Mouse (Mus musculus) urinary bladder, postnatal 4 days (tissue): ENCODE results near the gene Stat1.

Experiments
- DNase-seq, 2 experiments: peaks; one replicate each; pipeline ENCODE4 v3.0.0; 2021 to 2022; ENCODE audit warnings: low spot score in 2 of 2

Gene Stat1

DNA sequence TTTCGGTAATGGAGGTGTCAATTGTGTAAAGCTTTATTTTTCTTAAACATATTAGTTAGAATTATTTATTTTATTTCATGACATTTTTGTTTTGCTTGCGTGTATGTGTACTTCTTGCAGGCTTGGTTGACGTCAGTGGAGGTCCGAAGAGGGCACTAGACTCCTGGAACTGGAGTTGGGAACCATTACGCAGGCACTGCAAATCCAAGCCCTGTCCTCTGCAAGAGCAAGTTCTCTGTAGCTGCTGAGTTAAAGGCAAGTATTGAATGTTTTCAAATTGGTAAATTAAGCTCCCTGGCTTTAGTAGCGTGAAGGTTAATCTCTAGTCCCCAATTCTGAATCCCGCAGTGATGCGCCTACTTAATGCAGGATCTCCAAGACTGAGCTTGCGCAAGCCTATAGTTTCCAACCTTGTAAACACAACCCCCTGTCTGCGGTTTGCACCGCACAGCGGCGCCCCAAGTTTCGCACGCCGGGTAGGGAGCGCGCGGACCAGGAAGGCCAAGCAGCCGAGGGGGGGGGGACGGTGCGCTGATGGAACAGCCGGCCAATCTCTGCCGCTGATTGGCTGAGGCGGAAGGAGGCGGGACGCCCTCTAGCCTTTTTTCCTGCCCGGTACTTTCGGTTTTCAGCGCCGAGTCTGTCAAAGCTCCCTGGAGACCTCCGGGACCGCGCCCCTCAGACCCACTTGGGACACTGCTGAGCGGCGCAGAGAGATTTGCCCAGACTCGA, at the start of gene Stat1:
Gene Stat1, plus strand, starts transcription at position 581 of the 732 bp plus-strand sequence.
- peak; percentile 80 to 86 for DNase-seq

DNA sequence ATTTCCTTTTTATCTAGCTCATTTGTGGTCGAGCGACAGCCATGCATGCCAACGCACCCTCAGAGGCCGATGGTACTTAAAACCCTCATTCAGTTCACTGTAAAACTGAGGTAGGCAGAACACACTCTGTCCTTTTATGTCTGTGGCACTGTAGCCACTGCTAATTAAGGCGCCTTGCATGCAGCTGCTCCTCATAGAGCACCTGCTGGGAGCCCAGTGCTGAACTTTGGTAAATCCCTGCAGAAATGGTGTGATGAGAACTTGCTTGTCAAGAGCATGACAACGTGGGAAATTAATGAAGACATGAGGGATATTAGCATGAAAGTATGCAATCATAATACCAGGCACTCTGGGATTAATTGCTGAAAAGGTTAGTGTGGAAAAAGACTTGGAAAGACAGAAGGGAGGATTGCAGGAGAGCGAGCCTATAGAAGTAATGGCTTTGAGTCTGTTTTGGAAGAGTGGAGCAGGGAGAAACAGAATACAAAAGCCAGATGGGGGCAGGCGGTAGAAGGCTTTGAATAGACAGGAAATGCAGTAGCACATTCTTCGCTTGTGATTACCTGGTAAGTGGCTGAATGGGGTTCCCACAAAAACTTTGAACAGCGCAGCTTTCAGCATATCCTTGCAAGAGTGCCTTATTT, 39.4 kb upstream of the Stat1 start:
- DNase-seq, result no peak

DNA sequence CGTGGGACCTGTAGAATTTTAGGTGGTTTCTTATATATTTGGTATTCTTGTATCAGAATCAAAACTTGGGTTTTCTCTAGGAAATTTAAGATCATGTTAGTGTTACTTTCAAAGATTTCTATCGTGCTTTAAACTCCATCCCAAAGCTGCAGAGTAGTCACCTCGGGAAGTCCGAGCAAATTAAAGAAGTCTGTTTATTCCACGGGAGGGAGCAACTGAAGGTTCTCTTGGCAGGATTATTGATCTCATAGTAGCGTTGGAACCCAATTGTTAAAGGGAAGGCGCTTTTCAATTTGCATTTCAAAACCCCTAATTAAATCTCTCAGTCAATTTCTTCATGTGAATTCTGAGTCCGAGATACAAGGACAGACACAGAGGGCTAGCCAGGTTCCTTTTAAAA, 38.9 kb upstream of the Stat1 start:
- no peak for DNase-seq

DNA sequence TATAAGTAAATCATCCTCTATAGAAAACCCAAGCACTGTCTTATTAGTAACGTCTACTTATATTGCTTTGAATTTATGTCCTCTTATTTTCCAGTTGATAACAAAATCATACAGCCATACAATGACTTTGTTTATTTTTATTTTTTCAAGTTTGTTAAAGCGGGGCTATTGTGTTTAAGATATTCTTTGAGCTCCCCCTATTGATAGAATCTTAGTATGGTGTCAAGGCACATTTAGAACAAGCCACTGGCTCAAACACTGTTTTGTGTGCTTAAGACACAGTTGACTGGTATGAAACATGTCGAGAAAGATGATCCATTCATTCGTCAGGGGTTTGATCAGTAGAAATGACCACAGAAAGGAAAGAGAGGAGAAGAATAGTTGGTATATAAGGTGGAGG, 33.0 kb upstream of the Stat1 start:
- DNase-seq, result no peak

DNA sequence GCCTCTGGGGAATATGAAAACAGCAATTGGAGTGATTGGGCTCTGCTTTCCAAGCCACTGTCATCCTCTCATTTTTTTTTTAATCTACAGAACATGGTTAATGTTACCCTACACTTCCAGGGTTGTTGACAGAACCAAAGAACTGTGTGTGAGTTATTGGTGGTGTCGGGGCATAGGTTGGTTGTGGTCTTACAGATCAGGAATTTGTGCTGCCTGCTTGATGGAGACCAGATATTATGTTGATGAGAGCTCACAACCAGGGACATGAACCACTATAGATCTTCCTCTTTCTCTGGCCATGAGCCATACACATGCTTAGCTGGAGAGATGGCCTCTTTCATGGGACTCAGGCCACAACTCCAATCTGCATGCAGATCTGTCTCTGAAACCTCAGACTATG, 32.1 kb upstream of the Stat1 start:
- no peak for DNase-seq

DNA sequence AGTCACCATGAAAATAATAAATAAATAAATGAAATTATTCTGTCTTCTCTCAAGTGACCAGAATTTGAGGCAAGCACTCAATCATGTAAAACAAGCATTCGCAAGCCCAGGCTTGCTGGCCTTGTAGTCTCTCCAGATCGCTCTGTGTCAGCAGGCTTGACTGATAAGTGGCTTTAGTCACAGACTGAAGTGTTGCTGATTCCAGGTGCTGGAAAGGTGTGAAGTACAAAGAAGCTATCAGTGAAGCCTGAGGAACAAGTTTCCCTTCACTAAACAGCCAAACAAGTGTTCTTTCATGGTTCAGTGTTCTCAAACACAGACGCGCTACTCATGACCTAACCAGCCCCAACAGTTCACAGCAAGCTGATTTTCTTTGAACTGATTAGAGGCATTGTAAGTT, 30.6 kb upstream of the Stat1 start:
- DNase-seq, result no peak

DNA sequence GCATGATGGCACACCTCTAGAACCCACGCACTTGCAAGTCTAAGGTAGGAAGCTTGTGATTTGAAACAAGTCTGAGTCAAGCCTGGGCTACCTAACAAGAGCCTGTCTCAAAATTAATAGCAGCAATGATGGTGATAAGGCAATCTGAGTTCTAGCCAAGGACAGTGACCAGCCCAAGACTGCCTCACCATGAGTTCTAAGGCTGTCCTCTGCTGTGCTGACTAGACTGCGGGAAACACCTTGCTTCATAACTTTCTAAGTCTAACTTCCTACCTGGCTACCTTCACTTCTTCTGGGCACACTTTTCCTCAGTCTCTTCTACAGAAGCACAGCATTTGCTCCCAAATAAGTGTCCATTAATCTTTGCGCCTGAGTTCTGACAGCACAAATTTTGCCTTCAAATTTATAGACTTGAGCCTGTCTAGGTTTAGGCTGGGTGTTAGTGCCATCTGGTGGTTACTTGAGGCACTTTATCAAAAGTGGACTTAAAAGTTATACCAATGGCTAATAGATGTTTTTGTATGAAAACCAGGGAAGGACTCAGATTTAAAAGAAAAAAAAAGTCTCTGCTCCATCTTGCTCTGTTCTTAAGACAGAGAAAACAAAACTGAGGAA, 20.5 kb upstream of the Stat1 start:
- DNase-seq, result no peak

DNA sequence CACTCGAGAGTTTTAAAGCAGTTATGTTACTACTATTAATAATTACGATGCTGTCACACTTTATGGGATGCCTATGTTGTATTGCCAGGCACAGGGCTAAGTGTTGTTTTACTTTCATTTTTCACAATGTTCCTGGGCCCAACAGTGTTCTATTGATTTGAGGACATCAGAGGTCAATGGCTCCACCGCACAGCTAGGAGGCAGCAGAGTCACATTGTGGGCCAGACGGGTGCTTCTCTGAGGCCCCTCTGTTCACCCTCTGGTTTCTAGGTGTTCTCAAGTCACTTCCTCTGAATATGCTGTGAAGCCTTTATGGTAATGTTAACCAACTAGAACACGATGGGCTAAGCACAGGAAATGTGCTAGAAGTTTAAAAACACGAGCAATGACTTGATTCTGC, 18.7 kb upstream of the Stat1 start:
- DNase-seq, result no peak

DNA sequence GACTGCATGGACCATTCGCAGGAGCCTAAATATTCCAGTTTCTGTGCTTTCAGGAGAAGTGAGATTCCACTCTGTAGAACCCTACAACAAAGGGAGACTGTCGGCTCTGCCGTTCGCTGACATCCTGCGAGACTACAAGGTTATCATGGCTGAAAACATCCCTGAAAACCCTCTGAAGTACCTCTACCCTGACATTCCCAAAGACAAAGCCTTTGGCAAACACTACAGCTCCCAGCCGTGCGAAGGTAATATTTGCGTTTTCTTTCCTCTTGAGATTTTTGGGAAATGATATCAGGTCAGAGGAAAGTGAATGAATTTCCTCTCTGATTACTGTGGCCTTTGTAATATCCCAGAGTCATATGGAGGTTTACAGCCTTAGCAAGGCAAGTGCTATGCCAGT, 16.4 kb upstream of the Stat1 start:
- DNase-seq, result no peak

DNA sequence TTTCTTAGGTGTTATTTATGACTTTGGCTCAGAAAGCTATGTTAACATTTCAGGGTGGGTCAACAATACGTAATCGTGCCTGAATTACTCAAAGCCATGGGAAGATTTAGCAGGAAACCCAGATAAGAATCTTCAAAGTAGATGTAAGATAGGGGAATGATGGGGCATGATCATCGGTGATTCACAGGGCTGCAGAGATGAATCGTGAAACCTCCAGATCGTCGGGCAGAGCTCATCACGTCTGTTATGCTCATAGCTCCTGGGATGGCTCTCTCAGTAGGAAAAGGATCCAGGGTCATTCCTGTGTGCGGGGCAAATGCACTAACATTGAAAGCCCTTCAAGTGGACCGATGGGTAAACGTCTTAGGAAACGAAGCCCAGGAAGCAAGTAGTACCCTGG, 12.0 kb upstream of the Stat1 start:
- no peak for DNase-seq

DNA sequence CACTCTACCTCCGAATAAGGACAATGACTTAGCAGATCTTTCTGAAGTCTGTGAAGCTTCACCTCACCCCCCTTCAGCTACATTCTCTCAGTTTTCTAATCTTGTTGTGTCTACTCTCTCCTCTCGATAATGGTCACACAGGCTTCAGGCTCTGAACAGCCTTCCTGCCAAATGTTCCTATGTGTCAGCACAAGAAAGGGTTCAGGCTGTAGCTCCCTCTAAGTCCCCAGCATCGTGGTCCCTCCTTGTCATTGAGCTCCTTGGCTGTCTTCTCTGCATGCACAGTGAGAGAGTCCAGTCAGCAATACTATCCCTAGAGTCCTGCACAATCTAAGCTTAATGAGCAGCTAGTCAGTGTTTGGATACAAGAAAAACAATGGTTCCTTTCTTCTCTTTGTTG, 8.0 kb upstream of the Stat1 start:
- no peak for DNase-seq

DNA sequence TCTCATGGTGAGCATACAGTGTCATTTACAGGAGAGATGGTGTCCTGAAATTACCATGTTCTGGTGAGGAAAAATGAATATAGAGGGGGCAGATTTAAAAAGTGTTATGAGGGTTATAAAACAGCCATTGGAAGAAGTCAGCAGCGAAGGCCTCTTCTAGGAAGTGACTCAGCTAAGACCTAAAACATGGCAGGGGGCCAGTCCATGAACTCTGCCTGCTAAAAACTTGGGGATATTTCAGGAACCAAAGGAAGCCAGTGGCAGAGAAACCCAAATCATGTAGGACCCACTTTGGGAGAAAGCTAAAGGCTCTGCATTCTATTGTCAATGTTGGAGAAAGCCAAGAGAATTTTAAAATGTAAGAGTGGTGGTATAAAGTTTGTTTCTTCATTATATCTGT, 6.9 kb upstream of the Stat1 start:
- DNase-seq, result no peak

DNA sequence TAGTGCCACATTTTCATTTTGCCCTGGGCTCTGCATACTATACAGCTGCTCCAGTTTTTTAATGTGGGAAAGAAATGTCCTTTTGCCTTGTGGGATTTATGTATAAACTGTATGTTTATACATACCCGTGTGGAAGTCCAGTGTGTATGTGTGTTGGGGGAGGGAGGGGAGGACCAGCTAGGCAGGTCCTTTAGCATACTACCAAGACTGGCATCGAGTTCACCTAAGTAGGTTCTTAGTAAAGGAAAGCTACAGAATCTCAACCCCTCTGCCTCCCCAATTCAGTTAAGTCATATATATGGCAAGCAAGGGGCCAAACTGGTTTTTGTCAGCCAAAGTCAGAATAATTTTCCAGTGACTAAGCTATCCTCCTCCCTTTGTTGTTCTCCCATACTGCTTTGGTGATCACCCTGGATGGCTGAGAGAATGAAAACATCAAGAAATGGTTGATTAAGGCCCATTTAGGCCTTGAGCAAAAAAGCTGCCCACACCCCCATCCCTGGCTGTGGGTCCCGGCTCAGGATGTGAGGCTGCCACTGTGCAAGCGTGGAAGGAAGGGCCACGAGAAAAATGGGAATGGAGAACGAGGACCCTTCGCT, 6.1 kb upstream of the Stat1 start:
- no peak for DNase-seq

DNA sequence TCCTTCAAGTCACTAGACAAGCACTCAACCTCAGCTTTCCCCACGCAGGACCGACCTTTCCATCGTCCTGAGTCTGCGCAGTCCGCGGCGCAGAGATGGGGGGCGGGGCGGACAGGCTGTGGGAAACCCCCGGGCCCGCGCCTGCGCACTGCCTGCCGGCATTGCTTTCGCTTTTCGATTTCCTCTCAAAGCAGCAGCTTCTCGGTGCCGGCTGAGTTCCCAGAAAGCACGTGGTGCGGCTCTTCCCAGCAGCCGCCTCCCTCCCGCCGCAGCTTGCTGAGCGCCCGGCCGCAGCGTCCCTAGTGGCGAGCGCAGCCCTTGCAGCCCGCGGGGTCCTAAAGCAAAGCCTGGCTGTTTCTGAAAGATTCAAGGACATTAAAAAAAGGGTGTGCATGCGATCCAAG, 5.6 kb upstream of the Stat1 start:
- DNase-seq, result peak; percentile 98

DNA sequence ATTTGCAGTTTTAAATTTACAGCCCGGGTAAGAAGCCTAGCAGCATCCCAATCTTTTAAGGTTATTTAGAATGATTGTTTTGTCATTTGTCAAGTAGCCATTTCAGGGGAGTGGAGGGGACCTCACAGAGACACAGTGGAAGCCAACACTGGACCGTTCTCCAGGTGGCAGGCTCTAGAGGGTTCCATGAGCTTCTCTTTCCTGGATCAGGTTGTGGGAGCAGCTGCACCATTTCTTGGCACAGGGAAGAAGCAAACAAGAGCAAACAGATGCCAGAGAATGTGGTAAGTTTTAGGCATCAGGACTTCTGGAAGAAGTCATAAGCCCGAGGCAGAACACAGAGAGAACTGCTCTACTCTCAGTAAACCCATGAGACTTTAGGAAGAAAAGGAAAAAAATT, 2.8 kb upstream of the Stat1 start:
- DNase-seq, result no peak

DNA sequence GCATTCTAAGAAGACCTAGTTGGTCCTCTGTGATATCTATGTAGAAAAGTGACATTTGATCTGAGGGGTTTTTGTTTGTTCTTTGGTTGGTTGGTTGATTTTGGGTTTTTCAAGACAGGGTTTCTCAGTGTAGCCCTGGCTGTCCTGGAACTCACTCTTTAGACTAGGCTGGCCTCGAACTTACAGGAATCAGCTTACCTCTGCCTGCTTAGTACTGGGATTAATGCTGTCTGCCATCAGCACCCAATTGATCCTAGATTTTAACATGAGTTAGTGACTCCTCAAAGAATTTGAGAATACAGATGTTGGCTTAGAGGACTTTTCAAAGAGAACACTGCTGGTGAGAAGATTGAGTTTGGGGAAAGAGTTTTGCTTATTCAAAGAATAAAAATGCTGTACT, 1.5 kb upstream of the Stat1 start:
- DNase-seq, result no peak

DNA sequence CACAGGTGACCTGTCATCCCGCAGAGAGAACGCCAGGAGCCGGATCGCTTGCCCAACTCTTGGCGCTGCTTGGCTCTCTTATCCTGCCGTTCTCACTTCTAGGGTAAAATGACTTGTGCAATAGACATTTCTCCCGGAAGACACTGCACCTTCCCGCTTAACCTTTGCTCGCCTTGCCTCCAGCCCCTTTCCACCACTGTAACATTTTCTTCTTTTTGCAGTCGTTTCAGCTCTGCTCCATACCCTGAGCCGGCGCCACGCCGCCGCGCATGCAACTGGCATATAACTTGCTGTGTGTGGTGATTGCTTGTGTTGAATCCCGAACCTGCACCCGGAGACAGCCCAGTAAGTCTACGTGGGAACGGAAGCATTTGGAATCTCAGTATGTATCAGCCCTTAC, 451 bp downstream of the Stat1 start:
- DNase-seq, result no peak

DNA sequence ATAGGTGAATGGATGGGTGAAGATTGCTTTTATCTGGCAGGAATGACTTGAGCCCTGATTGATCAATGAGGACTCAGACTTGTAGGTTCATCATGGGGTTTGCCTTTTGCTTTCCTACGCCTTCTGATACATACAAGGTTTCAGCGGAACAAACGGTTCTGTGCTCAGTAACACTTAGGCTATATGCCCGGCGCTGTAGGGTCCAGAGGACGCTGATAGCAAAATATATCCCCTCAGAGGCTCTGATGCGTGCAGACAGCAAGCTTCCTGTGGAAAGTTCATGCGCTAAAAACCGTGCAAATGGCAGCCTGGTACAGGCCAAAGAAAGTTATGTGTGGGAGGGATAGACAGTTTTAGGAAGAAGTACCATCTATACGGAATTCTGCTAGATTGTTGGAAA, 951 bp downstream of the Stat1 start:
- no peak for DNase-seq

DNA sequence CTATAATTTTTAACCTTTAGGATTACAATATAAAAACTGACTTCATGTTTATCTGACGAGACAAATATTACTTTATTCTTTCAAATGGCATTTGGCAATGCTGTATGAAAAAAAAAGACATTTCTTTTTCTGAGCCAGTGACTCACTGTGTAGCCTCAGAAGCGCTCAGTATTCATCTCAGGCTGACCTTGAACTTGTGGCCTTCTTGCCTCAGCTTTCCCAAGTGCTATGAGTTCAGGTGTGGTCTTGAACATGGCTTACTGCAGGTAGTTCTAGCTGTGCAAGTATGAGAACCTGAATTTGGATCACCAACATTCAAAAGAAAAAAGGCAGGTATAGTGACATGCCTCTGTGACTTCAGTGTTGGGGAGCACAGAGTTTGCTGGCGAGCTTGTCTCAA, 1.8 kb downstream of the Stat1 start:
- no peak for DNase-seq

DNA sequence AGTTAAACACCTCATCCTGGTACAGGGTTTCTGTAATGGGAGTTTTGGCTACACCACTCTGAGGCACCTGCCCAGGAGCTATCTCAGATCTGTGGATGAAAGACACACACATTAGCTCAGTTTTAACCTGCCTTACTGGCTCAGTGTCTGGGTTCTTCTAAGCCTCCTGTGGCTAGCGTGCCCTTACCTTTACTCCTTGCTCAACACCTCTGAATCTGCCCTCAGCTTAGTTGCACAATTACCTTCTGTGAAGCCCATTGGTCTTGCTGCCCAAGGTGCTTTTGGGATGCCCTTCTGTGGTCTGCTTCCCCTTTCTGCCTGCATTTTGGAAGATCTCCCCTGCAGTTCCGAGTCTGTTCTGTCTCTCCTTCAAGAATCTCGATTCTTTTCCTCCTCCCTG, 5.6 kb downstream of the Stat1 start:
- DNase-seq, result no peak

DNA sequence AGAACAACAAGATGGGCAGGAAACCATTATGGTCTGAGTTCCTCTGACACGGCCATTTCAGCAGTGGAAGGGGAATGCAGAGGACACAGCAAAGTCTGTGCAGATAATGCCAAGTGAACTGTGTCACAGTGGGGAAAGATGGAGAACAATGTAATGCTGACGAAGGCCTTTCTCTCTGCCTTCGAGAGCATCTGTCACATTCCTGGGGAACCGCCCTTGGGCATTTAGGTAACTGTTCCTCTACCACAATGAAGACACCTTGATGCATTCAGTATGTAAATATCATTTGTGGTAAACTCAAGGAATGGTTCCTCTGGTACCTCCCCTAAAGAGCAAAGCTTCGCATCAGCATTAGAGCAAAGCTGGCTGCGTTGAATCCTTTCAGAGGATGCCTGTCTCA, 8.1 kb downstream of the Stat1 start:
- DNase-seq, result no peak

DNA sequence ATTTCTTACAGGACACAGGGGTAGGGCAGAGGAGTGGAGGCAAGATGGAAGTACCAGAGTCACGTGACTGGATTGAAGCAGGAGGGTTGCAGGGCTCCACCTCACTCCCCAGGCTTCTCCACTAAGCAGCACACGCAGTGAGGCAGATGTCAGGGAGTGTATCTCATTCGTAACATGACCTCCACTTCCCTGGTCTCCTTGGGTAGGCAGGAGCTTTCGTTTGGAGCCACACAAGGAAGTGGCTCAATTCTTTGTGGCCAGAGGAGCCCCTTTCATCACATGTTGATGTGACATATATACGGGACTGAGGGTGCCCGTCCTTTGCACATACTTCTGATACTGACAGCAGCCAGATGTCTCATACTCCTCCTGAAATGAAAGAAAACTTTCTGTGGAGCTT, 10.6 kb downstream of the Stat1 start:
- DNase-seq, result no peak

DNA sequence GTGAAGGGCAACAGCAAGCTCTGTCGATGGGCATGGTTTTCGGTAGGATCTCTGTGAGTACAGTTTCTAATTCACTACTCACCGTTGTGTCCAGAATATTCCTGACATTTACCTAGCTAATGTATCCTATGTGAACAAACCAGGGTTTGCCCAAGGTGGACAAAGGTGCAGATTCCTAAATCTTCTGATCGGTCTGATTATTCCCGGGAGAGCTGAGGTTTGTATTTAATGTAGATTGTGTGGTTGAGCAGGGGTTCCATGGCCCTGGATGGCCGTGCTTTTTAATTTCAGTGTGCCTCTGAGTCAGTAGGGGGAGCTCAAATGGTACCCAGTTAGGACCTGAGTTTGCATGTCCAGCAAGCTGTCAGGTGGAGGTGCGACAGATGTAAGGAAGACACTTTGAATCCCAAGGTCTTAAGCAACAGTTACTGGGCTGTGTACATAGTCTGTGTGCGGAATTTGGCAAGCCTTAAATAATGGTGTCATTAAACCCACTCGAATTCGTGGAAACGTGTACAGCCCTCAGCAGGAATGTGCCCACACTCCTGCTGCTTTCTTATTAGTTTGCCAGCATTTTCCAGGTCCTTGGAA, 12.6 kb downstream of the Stat1 start:
- no peak for DNase-seq
